Mouse (Mus musculus) fibroblast of lung, adult 2 months (primary cell): ENCODE results near the gene Creb5.

ENCODE experiments used
- DNase-seq: peaks from one replicate; pipeline ENCODE4 v3.0.0-alpha.2; 2011; ENCODE audit warnings: low read depth

The Creb5 gene

DNA sequence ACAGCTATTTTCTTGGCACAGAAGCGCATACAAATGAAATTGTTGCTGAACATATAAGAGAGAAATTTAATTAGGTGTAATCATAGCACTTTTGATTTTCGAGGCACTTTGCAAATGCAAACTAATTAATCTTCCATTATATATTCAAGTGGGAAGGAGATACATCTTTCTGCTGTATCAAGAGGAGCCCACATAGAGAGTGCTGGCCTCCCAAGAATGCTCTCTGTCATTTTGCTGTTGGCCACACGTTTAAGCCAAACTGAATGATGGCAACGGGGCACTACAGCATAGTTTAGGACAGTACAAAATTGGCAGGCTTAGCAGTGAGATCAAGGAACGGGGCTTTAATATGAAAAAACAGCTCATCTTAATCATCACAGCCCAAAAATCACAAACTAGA lies 356.4 kb downstream of the Creb5 start:
- no peak for DNase-seq

- no peak for DNase-seq
Measured at GRCm38 (mm10) chr6:53644056-53644455, 357.0 kb downstream of the Creb5 start.

GRCm38 (mm10) chr6:53644971-53645370 lies 357.9 kb downstream of the Creb5 start:
- DNase-seq: no peak

GRCm38 (mm10) chr6:53649782-53650181 lies 362.7 kb downstream of the Creb5 start:
- no peak for DNase-seq

DNA sequence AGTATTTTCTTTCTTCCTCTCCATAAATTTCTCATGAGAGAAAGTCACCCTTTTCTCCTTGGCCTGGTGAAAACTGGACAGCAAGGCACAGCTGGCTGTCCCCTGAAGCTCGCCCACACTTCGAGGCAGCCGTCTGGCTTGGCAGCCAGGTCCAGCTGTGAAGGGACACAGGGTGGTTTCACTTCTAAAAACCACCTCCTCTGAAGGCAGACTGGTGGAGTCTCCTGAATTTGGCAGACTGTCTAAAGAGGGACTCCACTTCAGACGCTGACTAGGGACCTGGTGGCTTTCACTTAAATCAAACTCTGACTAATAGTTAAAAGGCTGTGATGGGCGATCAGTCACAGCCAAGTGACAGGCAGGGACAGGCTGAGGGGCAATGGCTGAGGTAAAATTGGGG lies 365.6 kb downstream of the Creb5 start:
- no peak for DNase-seq

DNA sequence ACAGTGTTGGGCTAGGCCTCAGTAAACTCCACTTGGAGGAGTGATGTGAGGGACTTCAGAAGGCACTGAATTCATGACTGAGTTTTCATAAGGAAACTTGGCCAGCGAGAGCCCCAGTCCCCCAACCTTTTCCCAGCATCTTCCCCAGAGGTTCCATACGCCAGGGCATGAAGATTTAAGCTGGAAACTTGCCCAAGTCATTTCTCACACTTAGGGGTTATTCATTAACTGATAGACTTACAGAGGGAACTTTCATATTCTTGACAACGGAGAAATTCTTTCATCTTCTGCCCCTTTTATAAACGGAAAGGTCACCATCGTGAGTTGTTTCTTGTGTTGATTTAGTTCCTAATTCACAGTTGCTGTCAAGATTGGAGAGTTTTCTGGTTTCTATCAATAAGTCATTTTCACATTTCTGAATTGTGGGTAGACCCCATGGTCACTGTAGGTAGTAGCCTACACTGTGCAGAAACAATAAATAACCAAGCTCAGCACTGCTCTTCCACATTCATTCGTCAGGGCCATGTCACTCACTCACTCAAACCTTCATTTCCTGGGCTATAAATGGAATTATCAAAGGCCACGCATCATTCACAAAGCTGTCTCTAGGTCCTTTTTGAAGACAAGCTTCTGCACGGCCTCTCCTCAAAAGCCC lies 366.8 kb downstream of the Creb5 start:
- no peak for DNase-seq

- DNase-seq: no peak
Measured at GRCm38 (mm10) chr6:53654361-53654824, 367.3 kb downstream of the Creb5 start.

DNA sequence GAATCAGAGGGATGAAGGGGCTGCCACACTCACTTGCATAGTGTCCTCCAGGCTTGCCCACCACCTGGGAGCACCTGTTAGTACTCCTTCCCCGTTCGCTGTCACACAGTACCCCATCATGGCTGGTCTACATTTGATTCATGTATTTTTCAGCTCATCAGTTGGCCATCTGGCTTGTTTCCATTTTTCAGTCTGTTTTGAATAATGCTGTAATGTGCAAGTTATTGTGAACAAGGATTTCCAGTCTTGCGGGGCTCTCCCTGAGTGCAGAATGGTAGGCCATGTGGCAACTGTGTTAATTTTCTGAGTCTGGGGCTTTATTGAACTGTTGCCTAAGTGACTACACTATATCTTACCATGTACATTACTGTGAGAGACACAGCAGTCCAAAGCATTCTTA lies 369.4 kb downstream of the Creb5 start:
- no peak for DNase-seq

GRCm38 (mm10) chr6:53657483-53657882 lies 370.4 kb downstream of the Creb5 start:
- no peak for DNase-seq

DNA sequence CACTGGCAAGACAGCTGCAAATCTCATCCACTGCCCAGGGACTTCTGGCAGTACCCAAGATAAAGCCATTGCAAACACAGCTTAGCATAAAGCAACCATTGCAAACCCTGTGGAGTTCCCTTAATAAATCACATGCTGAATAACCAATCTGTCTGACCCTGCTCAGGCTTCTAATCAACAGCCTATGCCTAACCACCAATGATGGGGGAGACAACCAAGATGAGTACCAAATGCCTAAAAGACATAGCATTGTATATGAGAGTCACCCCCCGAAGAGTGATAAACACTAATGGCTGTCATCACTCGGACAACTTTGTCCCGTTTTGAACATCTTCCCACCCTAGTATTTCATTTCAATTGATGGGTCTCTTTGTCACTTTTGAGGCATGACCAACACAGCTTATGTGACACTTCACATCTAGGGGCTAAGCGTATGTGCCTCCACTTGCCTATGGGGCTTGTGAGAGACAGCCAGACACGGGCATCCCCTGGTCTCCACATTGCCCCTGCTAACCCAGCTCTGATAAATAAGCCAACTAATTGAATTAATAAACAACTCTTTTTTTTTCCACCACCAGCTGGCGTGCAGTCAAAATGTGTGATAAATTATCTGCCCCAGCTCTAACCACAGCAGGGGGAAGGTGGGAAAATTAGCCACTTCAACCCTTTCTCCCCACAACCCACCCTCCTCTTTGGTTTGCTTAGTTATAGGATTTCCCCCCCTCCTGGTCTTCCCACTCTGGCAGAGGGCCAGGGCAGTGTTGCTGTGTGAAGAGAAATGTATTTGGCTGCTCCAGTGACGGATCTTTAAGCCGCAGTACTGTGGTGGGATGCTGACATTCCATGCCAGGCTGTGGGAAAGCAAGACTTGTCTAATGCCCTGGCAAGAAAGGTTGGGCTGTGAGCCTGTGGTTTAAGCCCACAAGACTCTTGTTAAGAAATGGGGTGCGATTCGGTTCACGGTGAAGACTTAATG lies 376.1 kb downstream of the Creb5 start:
- DNase-seq: peak; percentile 53

- no peak for DNase-seq
Measured at GRCm38 (mm10) chr6:53664759-53665158, 377.7 kb downstream of the Creb5 start.

DNA sequence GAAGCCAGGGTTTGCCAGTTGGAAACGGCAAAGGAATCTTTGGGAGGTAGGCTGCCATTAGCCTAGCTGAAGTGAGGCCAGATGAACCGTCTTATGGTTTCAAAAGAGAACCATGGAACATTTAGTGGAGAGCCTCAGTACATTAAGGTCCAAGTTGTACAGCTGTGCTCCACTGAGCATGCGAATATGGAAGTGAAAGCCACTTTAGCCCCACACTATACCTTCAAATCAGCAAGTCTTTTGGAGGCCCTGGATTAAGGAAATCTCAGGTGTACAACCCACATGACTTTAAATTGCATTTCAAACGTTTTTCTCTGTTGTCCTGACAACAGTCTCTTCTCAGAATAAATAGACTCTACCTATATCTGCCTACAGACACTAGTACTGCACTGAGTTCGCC lies 379.4 kb downstream of the Creb5 start:
- DNase-seq: no peak

GRCm38 (mm10) chr6:53678307-53678706 lies 391.2 kb downstream of the Creb5 start:
- no peak for DNase-seq

- no peak for DNase-seq
Measured at GRCm38 (mm10) chr6:53680046-53680445, 393.0 kb downstream of the Creb5 start.

DNA sequence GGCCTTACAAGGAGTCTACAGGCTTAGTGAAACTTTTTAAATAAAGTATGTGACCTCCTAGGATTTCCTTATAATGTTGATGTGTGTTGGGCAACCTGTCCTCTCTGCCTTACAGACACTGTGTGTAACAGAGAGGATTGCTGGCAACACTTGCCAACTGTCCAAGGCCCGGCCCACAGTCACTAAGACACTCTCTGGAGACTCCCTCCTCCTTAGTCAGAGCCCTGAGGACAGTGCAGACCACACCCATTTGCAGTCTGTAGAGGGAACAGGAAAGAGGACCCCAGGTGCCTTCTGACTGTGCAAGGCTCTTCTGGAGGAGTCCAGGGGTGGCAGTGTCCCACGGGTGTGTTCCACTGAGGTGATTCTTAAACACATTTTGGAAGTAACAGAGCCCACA lies 397.3 kb downstream of the Creb5 start:
- no peak for DNase-seq

GRCm38 (mm10) chr6:53685323-53685722 lies 398.3 kb downstream of the Creb5 start:
- DNase-seq: no peak

DNA sequence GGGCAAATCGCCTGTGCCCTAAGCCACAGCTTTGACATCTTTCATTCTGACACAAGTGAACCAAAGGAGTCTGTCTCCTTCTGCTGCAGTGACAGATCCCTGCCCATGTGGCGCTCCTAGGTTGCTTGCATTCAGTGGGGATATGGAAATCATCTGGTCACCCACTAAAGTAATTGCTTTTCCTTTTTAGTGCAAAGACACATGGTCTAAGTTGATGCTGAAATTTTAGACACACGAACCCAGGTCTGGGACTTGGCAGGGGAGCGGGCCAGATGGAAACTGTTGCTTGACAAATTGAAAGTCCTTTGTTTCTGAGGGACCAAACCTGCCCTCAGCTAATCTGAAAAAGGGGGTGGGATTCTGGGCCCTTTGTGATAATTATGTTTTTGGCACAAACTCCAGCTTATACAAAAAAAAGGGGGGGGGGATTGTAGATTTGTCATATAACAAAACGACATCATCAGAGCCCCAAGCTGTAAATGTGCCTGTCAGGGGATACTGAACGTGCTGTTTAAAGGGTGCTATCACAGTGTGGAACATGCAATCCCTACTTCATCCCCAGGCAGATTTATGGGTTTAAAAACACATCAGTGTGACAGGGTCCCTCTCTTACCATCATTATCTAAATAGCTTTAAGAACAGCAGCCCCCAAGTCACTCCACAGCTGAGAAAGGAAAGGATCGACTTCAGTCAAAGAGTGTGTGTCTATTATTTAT lies 401.9 kb downstream of the Creb5 start:
- DNase-seq: no peak

GRCm38 (mm10) chr6:53691006-53691405 lies 403.9 kb downstream of the Creb5 start:
- DNase-seq: no peak

- DNase-seq: no peak
Measured at GRCm38 (mm10) chr6:53695216-53695615, 408.1 kb downstream of the Creb5 start.

DNA sequence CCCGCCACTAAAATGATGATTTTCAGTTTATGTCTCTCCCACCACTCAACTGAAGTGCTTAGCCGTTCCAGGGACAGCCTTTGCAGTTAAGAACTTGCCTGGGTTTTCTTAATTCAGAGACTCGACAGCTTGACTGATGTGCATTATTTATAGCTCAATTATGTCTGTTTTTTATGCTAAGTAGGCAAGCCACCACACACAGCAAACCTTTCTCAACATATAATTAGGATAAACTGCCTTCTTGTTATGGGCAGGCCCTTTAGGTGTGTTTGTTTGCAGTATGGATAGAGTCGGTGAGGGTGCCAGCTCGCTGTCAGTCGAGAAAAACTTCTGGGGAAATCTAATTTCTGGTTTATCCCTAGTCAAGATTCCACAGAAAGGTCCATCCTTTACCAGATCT lies 409.4 kb downstream of the Creb5 start:
- no peak for DNase-seq

GRCm38 (mm10) chr6:53696921-53697320 lies 409.9 kb downstream of the Creb5 start:
- no peak for DNase-seq

GRCm38 (mm10) chr6:53698128-53698749 lies 411.2 kb downstream of the Creb5 start:
- no peak for DNase-seq
